Mouse (Mus musculus) embryo, embryonic 10.5 days (tissue): ENCODE data around the gene Pde4b.

Source experiments
- DNase-seq: peaks from one replicate; pipeline ENCODE4 v3.0.0-alpha.2; 2015; ENCODE audit warnings: low spot score

The Pde4b gene

GRCm38 (mm10) chr4:102507753-102508152, 420.4 kb downstream of the Pde4b start:
- DNase-seq: no peak

GRCm38 (mm10) chr4:102510061-102510460, 422.7 kb downstream of the Pde4b start:
- DNase-seq: no peak

- DNase-seq: peak; percentile 78
Measured at GRCm38 (mm10) chr4:102510939-102511391, 423.6 kb downstream of the Pde4b start.

DNA sequence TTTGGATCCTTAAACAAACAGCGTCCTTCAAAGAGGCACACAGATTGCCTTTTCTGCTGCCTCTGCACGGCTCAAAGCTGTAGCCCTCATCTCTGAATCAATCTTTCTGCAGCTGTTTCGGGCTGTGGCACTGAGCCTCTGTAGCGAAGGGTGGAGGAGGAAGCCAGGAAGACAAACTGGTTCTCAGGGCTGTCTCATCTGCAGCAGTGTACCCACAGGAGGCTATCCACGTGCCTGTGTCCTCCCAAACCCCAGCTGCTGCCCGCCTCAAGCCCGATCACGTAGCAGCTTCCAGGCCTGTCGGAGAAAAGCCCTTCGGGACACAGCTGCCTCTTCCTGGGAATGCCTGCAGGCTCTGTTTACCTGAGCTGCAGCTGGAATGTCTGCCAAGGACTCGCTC, 424.2 kb downstream of the Pde4b start:
- DNase-seq: peak; percentile 36

DNA sequence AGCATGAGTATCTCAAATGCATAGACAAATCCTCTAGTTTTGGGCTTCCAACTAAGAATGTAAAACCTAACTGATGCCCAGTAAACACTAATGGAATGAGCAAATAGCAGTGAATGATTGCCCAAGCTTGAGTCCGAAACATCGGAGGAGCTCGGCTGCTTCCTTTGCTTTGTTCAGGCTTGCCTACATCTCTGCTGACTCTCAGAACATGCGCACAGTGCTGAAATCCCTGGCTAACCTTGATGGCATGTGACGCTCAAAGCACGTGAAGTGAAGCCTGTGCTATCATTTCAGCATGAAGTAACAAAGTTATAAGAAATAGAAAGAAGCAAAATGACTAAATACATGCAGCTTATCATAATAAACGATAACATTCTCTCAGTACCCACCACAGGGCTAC, 425.6 kb downstream of the Pde4b start:
- DNase-seq: no peak

DNA sequence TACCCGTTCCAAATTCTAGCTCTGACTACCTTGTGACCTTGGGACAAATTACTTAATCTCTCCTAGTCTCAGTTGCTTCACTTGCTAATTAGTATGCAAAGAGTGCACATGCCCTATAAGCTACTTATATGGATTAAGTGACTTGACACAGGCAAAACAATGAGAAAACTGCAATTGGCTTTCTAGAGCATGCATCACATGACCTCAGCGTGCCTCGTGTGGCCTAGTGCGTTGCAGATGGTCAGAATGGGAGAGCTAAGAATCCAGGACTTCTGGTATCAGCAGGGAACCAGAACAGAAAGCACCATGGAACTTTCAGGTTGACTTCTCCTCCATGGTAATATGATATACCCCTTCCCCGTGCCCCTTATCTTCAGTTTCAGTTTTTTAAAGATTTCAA, 426.2 kb downstream of the Pde4b start:
- no peak for DNase-seq

GRCm38 (mm10) chr4:102514972-102515835, 427.9 kb downstream of the Pde4b start:
- DNase-seq: no peak

DNA sequence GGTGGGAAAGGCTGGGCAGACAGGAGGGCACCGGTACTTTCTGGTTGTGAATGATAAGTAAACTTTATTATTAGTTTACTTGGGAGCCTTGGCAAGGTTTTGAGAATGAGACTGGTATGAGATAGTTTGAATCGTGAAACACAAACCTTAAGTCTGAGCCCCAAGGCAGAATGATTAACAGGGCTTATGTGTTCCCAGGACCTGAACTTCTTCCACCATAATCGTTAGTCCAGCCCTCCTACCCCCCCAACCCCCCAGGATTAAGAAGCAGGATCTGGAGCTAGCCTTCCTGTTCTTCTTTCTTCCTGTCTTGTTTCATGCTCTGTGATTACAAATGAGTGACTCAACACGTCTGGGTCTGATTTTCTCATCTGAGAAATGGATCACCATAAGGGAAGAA, 429.1 kb downstream of the Pde4b start:
- no peak for DNase-seq

- DNase-seq: no peak
Measured at GRCm38 (mm10) chr4:102516982-102517630, 429.8 kb downstream of the Pde4b start.

- no peak for DNase-seq
Measured at GRCm38 (mm10) chr4:102517653-102518052, 430.3 kb downstream of the Pde4b start.

DNA sequence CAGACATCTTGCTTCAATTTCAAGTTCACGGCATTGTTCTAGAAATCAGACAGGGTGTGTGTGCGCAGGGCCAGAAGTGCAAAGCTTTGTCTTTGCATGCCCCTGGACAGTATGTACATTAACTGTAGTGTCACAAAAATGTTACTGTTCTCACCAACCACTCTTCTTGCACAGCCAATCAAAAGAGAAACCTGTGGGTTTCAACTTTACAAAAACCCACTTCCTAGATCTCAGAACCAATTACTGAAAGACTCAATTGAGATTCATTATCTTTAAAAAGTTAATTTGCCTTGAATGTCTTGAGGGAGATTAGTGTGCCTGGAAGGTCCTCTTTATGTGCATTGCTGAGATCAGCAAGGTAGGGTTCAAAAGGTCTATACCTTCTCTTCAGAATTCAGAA, 431.0 kb downstream of the Pde4b start:
- no peak for DNase-seq

GRCm38 (mm10) chr4:102520669-102521261, 433.4 kb downstream of the Pde4b start:
- no peak for DNase-seq

DNA sequence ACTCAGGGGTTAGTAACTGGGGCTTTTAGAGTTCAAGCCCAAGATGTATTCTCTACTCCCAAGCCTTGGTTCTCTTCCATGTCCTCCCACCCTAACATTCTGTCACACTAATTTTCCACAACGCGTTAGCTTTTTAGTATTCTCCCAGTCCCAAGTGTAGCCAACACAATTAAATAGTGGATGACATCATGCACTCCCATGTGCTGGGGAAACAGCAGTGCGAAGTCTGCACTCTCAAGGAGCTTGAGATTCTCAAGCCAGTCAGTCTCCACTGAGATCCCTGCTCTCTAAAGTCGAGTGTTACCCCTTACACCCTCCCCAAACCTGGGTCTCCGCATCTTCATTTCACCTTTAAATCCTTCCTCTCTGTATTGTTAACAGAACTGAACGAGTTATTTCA, 434.1 kb downstream of the Pde4b start:
- no peak for DNase-seq

- no peak for DNase-seq
Measured at GRCm38 (mm10) chr4:102527361-102527760, 440.0 kb downstream of the Pde4b start.

DNA sequence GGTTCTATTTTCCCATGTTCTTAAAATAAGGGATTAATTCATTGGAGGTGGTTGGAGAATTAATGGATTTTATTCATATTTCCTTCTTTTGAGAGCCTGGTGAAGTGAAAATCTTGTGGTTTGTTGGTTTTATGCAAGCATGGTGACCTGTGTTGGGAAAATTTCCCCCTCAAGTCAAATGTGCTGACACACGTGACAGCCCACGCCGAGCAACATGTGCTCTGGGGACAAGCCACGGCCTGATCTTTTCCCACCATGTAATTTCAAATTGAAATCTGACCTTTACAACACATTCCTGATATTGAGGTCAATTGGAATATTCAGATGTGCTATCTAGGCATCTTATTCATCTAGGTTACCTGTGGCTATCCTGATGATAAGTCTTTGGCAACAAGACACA, 443.5 kb downstream of the Pde4b start:
- DNase-seq: no peak

DNA sequence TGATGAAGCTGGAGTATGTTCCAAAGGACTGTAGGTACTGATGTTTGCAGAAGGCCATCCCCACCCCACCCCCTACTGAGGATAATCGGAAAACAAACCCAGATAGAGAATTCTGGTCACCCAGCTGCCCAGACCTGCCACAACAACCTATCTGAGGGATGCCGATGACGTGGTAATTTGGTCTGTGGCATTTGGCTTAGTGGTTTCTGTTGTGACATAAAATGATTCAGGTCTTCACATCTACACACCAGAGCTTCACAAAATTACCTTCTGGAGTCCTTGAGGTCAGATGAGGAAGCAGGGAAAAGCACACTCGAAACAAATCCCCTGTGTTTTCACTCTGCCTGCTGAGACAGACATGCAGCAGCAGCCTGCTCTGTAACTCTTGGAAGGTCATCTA, 444.4 kb downstream of the Pde4b start:
- no peak for DNase-seq

DNA sequence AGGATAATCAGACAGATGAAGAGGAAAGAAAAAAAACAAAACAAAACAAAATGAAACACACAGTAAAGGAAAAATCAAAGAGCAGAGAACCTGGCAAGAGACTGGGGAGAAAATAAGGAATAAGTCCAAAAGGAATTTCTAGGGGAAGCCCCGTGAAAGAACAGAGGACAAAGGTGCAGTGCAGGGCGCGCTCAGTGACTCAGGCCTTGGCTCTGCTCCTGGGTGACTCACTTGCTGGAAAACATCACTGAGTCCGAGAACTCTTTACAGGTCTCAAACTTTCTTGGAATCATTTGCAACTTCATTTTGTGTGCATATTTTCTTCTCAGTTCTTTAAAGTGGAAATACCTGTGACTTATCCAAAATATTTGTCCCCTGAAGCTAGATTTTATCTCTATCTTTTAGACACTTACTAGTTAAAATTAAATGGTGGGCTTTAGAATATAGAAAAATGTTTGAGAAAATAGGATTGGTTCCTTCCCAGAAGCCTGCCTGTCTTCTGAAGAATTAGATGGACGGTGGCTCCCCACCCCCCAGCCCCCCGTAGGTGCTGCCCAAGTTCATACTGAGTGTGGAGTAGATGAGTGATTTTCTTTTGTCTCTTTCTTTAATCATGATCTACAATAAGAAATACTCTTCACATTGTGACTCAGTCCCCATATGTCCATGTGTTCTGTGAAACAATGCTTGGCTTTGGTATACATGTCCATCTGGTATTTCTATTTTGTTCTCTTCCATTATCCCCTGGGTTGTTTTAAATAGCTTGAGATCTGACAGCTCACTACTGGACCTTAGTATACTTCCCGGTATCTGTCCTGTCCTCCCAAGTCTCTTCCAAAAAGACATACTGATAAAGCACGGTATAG, 446.1 kb downstream of the Pde4b start:
- DNase-seq: no peak

GRCm38 (mm10) chr4:102534049-102534730, 446.8 kb downstream of the Pde4b start:
- DNase-seq: no peak

DNA sequence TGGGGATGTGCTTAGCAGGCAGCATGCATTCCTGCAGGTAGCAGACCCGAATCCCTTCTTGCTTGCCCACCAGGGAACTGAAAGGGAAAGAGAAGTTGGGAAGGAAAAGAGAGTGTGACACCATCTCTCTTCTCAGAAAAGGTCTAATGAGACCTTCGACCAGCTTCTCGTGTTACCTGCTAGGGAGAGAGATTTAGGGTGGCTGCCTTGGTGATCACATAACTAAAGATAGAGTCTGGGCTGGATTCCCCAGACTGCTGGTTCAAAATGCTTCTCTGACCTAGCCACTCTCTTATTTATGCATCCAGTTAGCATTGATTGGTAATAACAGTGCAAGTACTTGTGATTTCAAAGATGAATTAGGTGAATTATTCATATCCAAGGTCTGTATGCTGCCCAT, 448.5 kb downstream of the Pde4b start:
- DNase-seq: no peak

GRCm38 (mm10) chr4:102538266-102538665, 450.9 kb downstream of the Pde4b start:
- no peak for DNase-seq

DNA sequence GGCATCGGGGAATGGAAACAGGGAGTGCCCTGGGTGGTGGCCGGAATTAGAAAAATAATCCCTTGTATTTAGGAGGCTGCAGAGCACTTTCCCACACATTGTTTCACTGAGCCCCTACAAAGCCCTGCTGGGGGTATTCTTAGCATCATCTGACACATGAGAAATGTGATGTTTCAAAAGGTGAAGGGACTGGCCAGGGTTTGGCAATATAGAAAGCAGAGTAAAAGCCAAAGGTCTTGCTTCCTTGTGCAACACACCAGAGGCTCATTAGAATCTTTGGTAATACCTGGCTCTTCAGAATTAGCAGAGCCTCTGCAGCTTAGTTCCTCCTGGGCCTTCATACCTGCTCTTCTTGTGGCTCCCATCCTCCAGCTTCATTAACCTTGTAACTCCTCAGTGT, 451.4 kb downstream of the Pde4b start:
- no peak for DNase-seq
